Mouse (Mus musculus) left cerebral cortex, adult 8-10 months (tissue): ENCODE results near the gene Gdpd2. TPM values are rescaled to one million over a fixed set of nuclear protein-coding genes. Genes with fewer than 3 reads are reported as not detected.

ENCODE experiments used
- DNase-seq, 2 experiments: peaks; one replicate each; pipeline ENCODE4 v3.0.0; 2022; ENCODE audit warnings: low spot score in 2 of 2
- total RNA-seq, 4 experiments: library from RNA; stranded (reverse); gene quantifications; 2 replicates each; pipeline ENCODE4 v1.2.4; 2022

Gene Gdpd2
- 10 to 100 TPM in 1 of 4 experiments, 1 to 10 TPM in 3; 5.5 to 10.9 (median 6.8) TPM for total RNA-seq

- no peak for DNase-seq
Observed at GRCm38 (mm10) chrX:100729665-100730188, at the start of gene Gdpd2. Gene Gdpd2 (plus strand): TSS chrX:100729873.

GRCm38 (mm10) chrX:100686527-100686926, 43.1 kb upstream of the Gdpd2 start:
- DNase-seq: no peak

- no peak for DNase-seq
Observed at GRCm38 (mm10) chrX:100687360-100688032, 42.2 kb upstream of the Gdpd2 start.

DNA sequence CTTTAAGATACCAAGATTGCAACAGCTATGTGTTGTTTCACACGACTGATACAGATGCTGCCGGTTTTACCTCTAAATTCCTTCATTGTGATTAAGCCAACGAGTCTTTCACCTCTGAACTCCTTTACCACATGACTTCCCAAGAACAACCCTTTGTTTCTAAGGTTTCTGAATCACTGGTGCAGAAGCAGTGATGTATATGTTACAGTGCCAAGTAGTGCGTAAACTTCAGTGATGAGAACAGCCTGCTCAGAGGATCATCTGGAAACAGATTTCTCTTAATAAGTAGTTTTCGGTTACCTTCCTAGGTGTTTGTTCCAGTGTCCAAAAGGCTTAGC, 41.7 kb upstream of the Gdpd2 start:
- DNase-seq: no peak

- no peak for DNase-seq
Observed at GRCm38 (mm10) chrX:100696776-100697175, 32.9 kb upstream of the Gdpd2 start.

- DNase-seq: no peak
Observed at GRCm38 (mm10) chrX:100708032-100708431, 21.6 kb upstream of the Gdpd2 start.

DNA sequence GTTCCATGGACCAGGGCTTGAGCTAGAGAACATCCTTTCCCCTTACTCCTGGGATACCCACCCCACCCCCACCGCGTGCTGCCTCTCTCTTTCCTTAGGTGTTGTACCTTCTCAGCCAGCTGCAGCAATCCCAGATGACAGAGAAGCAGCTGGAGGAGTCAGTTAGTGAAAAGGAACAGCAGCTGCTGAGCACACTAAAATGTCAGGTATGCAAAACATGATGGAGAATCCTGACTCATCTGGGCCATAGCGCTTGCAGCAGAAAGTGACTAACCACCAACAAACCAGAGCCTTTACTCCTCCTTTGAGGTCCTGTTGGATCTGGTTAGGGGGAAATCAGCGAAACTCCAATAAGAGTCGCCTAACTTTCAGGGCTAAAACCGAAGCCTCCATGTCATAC, 13.5 kb upstream of the Gdpd2 start:
- no peak for DNase-seq

DNA sequence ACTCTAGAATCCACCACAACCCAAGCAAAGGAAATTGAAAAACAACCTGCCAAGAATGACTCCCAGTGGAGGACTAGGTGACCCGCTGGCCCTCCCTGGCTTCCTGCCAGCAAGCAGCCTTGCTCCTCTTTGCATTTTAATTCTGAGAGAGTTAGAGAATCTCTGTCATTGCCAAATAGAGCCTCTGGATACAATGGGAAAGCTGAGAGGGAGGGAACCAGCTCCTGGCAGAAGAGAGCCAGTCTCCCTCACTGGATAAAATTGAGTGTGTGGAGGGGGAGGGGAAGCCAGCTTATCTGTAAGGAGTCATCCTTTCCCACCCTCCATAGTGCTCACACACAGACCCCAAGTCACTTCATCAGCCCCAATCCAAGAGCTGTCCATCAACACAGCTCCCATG, 726 bp upstream of the Gdpd2 start:
- DNase-seq: peak in 1 of 2 experiments; percentile 22

DNA sequence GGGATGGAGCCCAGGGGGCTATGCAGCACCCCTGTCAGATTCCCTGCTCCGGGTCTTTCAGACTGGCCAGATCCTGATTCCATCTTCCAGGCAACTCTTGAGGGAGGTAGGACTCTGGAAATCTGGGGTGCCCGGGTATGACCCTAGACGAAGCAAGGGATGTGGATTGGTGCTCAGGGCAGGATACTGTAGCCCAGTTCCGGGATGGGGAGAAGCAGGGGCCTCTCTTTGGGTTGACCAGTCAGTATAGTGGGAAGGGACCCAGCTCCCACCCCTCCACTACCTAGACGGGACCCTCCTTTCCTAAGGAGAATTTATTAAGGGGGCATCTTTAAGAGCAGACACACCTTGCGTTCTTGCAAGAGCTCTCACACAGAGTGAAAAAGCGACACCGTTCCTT, 593 bp downstream of the Gdpd2 start:
- no peak for DNase-seq

GRCm38 (mm10) chrX:100734359-100734758, 4.7 kb downstream of the Gdpd2 start:
- DNase-seq: no peak

- DNase-seq: peak; percentile 34 to 41
Observed at GRCm38 (mm10) chrX:100738918-100739317, 9.2 kb downstream of the Gdpd2 start.

GRCm38 (mm10) chrX:100739443-100739842, 9.8 kb downstream of the Gdpd2 start:
- no peak for DNase-seq

DNA sequence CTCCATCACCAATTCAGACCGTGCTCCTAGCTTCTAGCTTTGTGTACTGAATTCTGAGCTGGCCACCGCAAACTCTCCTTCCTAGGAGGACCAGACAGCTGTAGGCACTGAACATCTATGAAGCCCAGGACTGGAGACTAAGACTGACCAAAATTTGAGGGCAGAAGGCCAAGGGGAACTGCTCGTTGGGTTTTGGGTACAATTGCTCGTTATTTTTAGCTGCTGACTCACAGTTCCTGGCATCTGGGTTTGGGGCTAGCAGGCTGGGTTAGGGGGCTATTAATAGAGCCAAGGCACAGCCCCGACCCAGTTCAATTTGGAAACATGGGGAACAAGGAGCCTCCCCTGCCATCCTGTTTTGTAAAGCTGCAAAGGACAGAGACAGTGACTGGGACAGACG, 11.1 kb downstream of the Gdpd2 start:
- no peak for DNase-seq

- peak; percentile 62 to 77 for DNase-seq
Observed at GRCm38 (mm10) chrX:100741940-100742339, 12.3 kb downstream of the Gdpd2 start.

DNA sequence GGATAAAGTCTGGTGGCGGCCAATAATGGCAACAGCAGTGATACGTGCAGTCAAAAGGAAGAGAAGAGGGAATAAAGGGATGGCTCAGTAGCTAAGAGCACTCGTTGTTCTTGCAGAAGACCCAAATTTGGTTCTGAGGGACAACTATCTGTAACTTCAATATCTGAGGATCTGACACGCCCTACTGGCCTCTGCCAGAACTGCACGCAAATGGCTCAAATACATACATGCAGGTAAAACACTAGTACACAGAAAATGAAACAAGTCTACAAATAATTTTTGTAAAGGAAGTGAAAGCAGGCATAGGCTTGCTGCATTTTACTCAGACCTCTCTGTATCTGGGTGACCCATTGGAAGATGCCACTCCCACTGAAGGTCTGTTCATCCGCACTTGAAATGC, 36.2 kb downstream of the Gdpd2 start:
- DNase-seq: no peak

DNA sequence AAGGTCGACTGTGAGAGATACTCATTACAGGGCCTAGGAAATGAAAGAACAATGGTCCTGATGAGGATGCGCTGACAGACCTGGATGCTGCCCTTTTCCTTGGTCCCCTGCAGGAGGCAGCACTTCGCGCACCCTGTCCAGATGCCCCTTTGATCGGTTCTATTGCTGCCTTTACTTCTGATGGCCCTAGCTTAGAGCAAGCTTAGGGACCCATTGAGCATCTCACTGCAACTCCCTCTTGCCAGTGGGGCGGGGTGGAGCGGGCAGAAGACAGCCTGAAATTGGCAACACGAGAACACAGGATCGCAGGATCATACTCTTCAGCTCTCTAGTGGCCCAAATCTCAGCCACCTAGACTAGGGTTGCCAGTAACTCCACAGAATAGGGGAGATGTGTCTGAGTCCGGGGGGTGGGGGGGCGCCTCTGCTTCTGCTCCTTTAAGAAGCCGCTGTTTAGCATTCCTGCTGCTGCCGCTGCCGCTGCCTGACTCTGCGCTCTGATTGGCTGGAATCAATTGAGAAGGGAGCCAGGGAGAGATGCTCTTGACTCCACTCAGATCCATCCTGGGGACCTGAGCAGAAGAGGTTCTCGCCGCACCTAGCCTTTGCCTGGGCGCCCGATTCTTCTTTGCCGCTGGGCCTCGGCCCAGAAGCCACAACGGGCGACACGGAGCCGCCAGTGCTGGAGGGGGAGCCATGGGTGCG, 37.7 kb downstream of the Gdpd2 start, which contains the start of gene Dlg3:
TSS of gene Dlg3 (plus strand) at position 542 of the 704 bp plus-strand sequence.
- DNase-seq: peak; percentile 42 to 60

GRCm38 (mm10) chrX:100767885-100768626, 38.4 kb downstream of the Gdpd2 start:
- DNase-seq: no peak

DNA sequence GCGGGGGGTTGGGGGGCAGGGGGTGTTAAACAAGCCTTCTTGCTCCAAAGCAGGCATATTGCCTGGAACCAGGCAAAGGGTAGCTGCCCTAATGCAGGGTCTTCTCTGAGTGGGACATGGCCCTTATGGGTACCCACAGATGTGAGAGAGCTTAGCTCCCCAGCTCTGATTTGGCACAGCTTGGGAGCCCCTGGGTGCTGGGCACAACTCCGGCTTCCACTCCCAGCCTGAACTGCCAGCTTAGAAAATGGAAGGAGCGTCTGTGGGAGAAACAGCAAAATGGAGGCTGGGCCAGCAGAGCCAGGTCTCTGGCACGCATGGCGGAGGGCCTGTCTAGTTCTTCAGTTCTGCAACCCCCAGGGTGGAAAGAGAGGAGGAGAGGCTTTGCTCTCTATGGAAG, 39.6 kb downstream of the Gdpd2 start:
- no peak for DNase-seq

DNA sequence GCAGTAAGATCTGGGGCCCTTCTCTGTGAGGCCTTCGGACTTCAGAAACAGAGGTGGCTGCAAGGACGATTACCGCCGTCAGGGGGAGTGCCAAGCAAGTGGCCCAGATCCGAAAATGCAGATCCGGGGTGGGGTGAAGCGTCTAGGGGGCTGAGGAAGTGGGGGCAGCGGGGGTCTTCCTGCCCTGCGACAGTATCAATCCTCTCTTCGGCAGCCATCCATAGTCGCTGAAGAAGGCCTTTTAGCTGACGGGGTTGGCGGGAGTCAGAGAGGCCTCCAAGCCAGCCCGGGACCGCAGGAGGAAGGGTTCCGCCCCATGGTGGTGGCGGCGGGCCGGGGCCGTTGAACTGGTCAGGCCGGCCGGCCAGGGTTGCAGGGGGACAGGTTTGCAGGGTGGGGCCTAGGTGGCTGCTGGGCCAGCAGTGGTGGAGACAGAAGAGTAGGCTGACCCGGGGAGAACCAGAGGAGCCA, 44.7 kb downstream of the Gdpd2 start:
- no peak for DNase-seq

DNA sequence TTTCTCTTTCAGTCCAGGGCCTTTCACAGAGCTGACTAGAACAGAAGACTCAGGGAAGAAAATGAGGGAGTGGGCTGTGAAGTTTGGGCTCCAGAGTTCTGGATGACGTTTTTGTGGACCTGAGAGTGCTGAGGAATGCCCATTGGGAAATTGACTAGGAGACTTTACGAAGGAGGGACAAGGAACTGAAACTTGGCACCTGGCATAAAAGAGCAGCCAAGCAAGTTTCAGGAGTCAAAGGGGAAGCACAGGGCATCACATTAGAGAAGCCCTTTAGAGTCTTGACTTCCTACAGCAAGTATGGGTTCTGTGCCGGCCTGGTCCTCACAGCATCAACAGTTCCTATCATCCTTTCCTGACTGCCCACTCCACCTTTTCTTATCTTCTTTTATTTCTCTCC, 45.7 kb downstream of the Gdpd2 start:
- no peak for DNase-seq

DNA sequence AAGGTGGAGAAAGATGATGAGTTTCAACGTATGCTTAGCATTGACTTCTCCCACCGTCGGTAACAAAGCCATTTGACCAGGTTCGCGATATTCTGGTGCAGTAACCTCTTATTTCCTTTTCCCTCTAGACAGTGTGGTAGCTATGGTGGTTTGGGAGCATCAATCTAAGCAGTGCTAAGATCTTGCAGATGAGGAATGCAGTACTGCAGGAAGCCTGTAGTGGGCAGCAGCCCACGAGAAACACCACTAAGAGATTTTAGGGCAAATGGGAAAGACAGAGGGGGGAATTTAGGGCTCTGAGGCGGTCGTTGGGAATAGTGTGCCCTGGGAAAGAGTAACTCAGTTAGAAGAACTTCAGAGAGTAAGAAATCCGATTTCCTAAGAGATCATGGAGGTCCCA, 46.8 kb downstream of the Gdpd2 start:
- DNase-seq: peak in 1 of 2 experiments; percentile 40
